Comparison of ENCODE assay signal across 17 mouse cellular contexts in genomic region chr11:20605613-20606012, GRCm38 (mm10).
DNase-seq lines count a peak whose midpoint lies in the region; ATAC-seq and TF ChIP-seq lines count a peak whose summit lies in the region.
"Had no signal": no experiment of that assay in that cellular context is flagged by ENCODE, and none has a peak within 500 bp of the region (broad histone marks: within the 10 kb centered on the region; RNA-seq: fewer than 3 reads in every experiment).

No protein-coding gene starts in this region.

- TF ChIP-seq POLR2A in limb, embryonic 14.5 days (IDR thresholded peaks at IDR 0.05; ENCODE audit: borderline replicate concordance, extremely low read depth, insufficient read depth, insufficient read length): no peak

- H3K4me1 ChIP-seq in heart, embryonic 13.5 days: peaks cover 54% of the 10 kb centered on the region
- H3K4me1 ChIP-seq in midbrain, embryonic 10.5 days: peaks cover 22% of the 10 kb centered on the region
- H3K4me1 ChIP-seq in midbrain, embryonic 16.5 days (ENCODE audit: control insufficient read depth, insufficient read depth, low read length): peaks cover 6% of the 10 kb centered on the region
- H3K4me1 ChIP-seq in embryonic facial prominence, embryonic 10.5 days: peaks cover 6% of the 10 kb centered on the region
- H3K4me1 ChIP-seq in limb, embryonic 14.5 days (ENCODE audit: control insufficient read depth, insufficient read depth, low read length): peaks cover 18% of the 10 kb centered on the region; the same call in 1 of the 2 replicates

- no peaks in the 10 kb centered on the region for H3K36me3 ChIP-seq in heart, embryonic 13.5 days
- no peaks in the 10 kb centered on the region for H3K36me3 ChIP-seq in midbrain, embryonic 10.5 days
- H3K36me3 ChIP-seq in midbrain, embryonic 16.5 days (ENCODE audit: control insufficient read depth, insufficient read depth, low read length): no peaks in the 10 kb centered on the region
- no peaks in the 10 kb centered on the region for H3K36me3 ChIP-seq in embryonic facial prominence, embryonic 10.5 days (replicated peaks)
- H3K36me3 ChIP-seq in limb, embryonic 14.5 days (ENCODE audit: control insufficient read depth, insufficient read depth, low read length): no peaks in the 10 kb centered on the region
- H3K36me3 ChIP-seq: hindbrain, embryonic 15.5 days had no signal

- no peaks in the 10 kb centered on the region for H3K27me3 ChIP-seq in heart, embryonic 13.5 days (replicated peaks)
- H3K27me3 ChIP-seq in midbrain, embryonic 10.5 days (ENCODE audit: low read depth, poor library complexity, severe bottlenecking): no peaks in the 10 kb centered on the region
- H3K27me3 ChIP-seq in midbrain, embryonic 16.5 days (ENCODE audit: control insufficient read depth, insufficient read depth, low read depth, low read length): no peaks in the 10 kb centered on the region
- no peaks in the 10 kb centered on the region for H3K27me3 ChIP-seq in embryonic facial prominence, embryonic 10.5 days (replicated peaks; ENCODE audit: low read depth, poor library complexity, severe bottlenecking)
- no peaks in the 10 kb centered on the region for H3K27me3 ChIP-seq in limb, embryonic 14.5 days (ENCODE audit: control insufficient read depth, insufficient read depth, low read length)
- H3K27me3 ChIP-seq: hindbrain, embryonic 15.5 days had no signal

- no peaks in the 10 kb centered on the region for H3K9me3 ChIP-seq in heart, embryonic 13.5 days
- H3K9me3 ChIP-seq in midbrain, embryonic 10.5 days (replicated peaks): no peaks in the 10 kb centered on the region
- no peaks in the 10 kb centered on the region for H3K9me3 ChIP-seq in midbrain, embryonic 16.5 days (replicated peaks; ENCODE audit: control insufficient read depth, low read length, poor library complexity, severe bottlenecking)
- H3K9me3 ChIP-seq in embryonic facial prominence, embryonic 10.5 days: no peaks in the 10 kb centered on the region
- no peaks in the 10 kb centered on the region for H3K9me3 ChIP-seq in limb, embryonic 14.5 days (ENCODE audit: control insufficient read depth, low read length)
- H3K9me3 ChIP-seq: hindbrain, embryonic 15.5 days had no signal

- ATAC-seq in heart, embryonic 13.5 days (ENCODE audit: extremely low read depth, insufficient number of reproducible peaks, low FRiP score, low TSS enrichment): no peak
- ATAC-seq in midbrain, embryonic 16.5 days: no peak
- ATAC-seq in limb, embryonic 14.5 days (ENCODE audit: low FRiP score, low read depth): no peak

- H3K4me3 ChIP-seq in heart, embryonic 13.5 days: no peak overlapping the region
- no peak overlapping the region for H3K4me3 ChIP-seq in midbrain, embryonic 10.5 days
- no peak overlapping the region for H3K4me3 ChIP-seq in midbrain, embryonic 16.5 days (ENCODE audit: low read depth, low read length)
- no peak overlapping the region for H3K4me3 ChIP-seq in embryonic facial prominence, embryonic 10.5 days
- no peak overlapping the region for H3K4me3 ChIP-seq in limb, embryonic 14.5 days (replicated peaks; ENCODE audit: low read length)
- H3K4me3 ChIP-seq: hindbrain, embryonic 15.5 days had no signal

- intact Hi-C loops in heart, postnatal 14 days (cut with DNase I): no loop called here

- peak overlapping the region; percentile 39 for H3K27ac ChIP-seq in heart, embryonic 13.5 days (replicated peaks)
- H3K27ac ChIP-seq in midbrain, embryonic 10.5 days (replicated peaks): peak overlapping the region; percentile 69
- no peak overlapping the region for H3K27ac ChIP-seq in midbrain, embryonic 16.5 days (ENCODE audit: low read length)
- H3K27ac ChIP-seq in embryonic facial prominence, embryonic 10.5 days (replicated peaks): peak overlapping the region; percentile 67; the same call in 1 of the 2 replicates
- 0 out of 2 replicates have a peak overlapping the region, but pooled peaks have one; percentile 8 for H3K27ac ChIP-seq in limb, embryonic 14.5 days (replicated peaks; ENCODE audit: low read depth, low read length)
- H3K27ac ChIP-seq: hindbrain, embryonic 15.5 days had no signal

- H3K9ac ChIP-seq in heart, embryonic 13.5 days: peak overlapping the region; percentile 61; the same call in 1 of the 2 replicates
- H3K9ac ChIP-seq in midbrain, embryonic 16.5 days (ENCODE audit: low read depth, low read length): no peak overlapping the region
- H3K9ac ChIP-seq in limb, embryonic 14.5 days (ENCODE audit: low read depth, low read length, severe bottlenecking): no peak overlapping the region
- H3K9ac ChIP-seq: hindbrain, embryonic 15.5 days had no signal

- 51% methylated on average over 7 of the region's 7 CpGs for WGBS in heart, embryonic 13.5 days
- whole genome bisulfite sequencing in midbrain, embryonic 10.5 days: 62% methylated on average over 7 of the region's 7 CpGs
- WGBS in midbrain, embryonic 16.5 days: 45% methylated on average over 7 of the region's 7 CpGs
- WGBS in embryonic facial prominence, embryonic 10.5 days: 71% methylated on average over 7 of the region's 7 CpGs
- WGBS in limb, embryonic 14.5 days: 59% methylated on average over 7 of the region's 7 CpGs

- H3K4me2 ChIP-seq in heart, embryonic 13.5 days: no peak overlapping the region; the same call in 1 of the 2 replicates
- H3K4me2 ChIP-seq in midbrain, embryonic 16.5 days (ENCODE audit: low read length): no peak overlapping the region
- no peak overlapping the region for H3K4me2 ChIP-seq in limb, embryonic 14.5 days (replicated peaks; ENCODE audit: low read depth, low read length, severe bottlenecking)
- H3K4me2 ChIP-seq: hindbrain, embryonic 15.5 days; liver, embryonic 11.5 days had no signal

- DNase-seq in heart, postnatal 14 days: no peak
- no peak for DNase-seq in midbrain, embryonic 10.5 days (ENCODE audit: low spot score)
- no peak for DNase-seq in embryonic facial prominence, embryonic 10.5 days (ENCODE audit: low spot score)
- DNase-seq in limb, embryonic 14.5 days (ENCODE audit: low spot score): no peak
- no peak for DNase-seq in adrenal gland, postnatal 14 days
- DNase-seq: adrenal gland, adult 8-10 months; cerebellum, adult 8-10 months; gastrocnemius, postnatal 14 days; kidney, adult 18-20 months; kidney, postnatal 25 days; layer of hippocampus, adult 9-11 months; right cerebral cortex, postnatal 4 days; thymus, adult 18-20 months had no signal
